Comparison of ENCODE assay signal across 8 mouse cellular contexts in the genomic region with DNA sequence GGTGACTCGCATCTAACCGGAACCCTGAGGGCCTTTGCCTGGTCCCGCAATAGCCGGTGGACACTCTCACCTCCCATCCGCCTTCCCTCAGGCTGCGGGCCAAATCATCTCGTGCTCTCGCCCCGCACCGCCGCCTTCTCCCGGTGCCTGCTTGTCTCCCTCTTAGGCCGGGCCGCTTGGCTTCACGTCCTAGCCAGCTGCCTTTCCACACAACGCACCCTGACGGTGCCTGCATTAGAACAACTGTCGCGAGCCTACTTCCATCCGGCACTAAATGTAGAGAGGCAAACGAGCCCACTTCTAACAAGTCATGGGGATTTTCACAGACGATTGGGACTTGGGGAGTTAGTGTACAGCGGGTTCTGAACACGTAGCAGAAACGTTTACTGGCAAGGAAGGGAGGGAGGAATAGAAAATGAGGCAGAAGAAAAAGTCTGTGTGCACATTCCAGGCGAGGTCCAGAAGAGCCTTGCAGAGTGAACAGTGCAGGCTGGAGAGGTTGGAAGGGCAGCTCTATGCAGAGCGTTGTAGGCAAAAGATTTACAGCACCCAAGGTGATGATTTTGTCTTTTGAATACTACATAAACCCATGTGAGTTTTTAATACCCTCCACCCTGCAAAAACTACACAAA. TPM values are rescaled to one million over a fixed set of nuclear protein-coding genes. Genes with fewer than 3 reads are reported as not detected.
DNase-seq lines count a peak whose midpoint lies in the region; ATAC-seq and TF ChIP-seq lines count a peak whose summit lies in the region.

No protein-coding gene starts in this region.

- H3K27ac ChIP-seq in gastrocnemius, adult 2 months = peak overlapping the region; percentile 95
- H3K27ac ChIP-seq in forebrain, embryonic 10.5 days = peak overlapping the region; percentile 99
- peak overlapping the region; percentile 81 for H3K27ac ChIP-seq in liver, embryonic 13.5 days

- 1% methylated on average over 27 of the region's 27 CpGs for WGBS in forebrain, embryonic 10.5 days
- WGBS in liver, embryonic 13.5 days (ENCODE audit: insufficient replicate concordance) = 2% methylated on average over 27 of the region's 27 CpGs

- H3K36me3 ChIP-seq in forebrain, embryonic 10.5 days (replicated peaks) = peaks cover 22% of the 10 kb centered on the region
- peaks cover 11% of the 10 kb centered on the region for H3K36me3 ChIP-seq in liver, embryonic 13.5 days

- no peaks in the 10 kb centered on the region for H3K9me3 ChIP-seq in forebrain, embryonic 10.5 days
- no peaks in the 10 kb centered on the region for H3K9me3 ChIP-seq in liver, embryonic 13.5 days (replicated peaks)

- peak; percentile 15 for ATAC-seq in CD4-positive, CD25-positive, alpha-beta regulatory T cell, adult 4 months
- peak; percentile 59 for ATAC-seq in liver, embryonic 13.5 days (ENCODE audit: low read depth)

- peak overlapping the region; percentile 93 for H3K4me2 ChIP-seq in liver, embryonic 13.5 days

- DNase-seq in gastrocnemius, adult 2 months = no peak
- DNase-seq in gastrocnemius, postnatal 4 days (ENCODE audit: low spot score in 2 of 2) = no peak
- no peak for DNase-seq in forebrain, embryonic 10.5 days (ENCODE audit: extremely low spot score, low spot score)
- no peak for DNase-seq in liver, embryonic 13.5 days
- DNase-seq in adrenal gland, postnatal 25 days = no peak
- DNase-seq in ovary, postnatal 14 days (ENCODE audit: low spot score) = no peak
- DNase-seq in urinary bladder, postnatal 14 days (ENCODE audit: low spot score) = no peak

- peaks cover 37% of the 10 kb centered on the region for H3K4me1 ChIP-seq in forebrain, embryonic 10.5 days
- peaks cover 44% of the 10 kb centered on the region for H3K4me1 ChIP-seq in liver, embryonic 13.5 days (replicated peaks)

- peak overlapping the region; percentile 87 for H3K9ac ChIP-seq in liver, embryonic 13.5 days

- peak overlapping the region; percentile 83 for H3K4me3 ChIP-seq in gastrocnemius, adult 2 months
- peak overlapping the region; percentile 85 for H3K4me3 ChIP-seq in forebrain, embryonic 10.5 days
- peak overlapping the region; percentile 72 for H3K4me3 ChIP-seq in liver, embryonic 13.5 days (replicated peaks)

- H3K27me3 ChIP-seq in forebrain, embryonic 10.5 days (ENCODE audit: poor library complexity, severe bottlenecking) = peaks cover 5% of the 10 kb centered on the region; the same call in 1 of the 2 replicates
- no peaks in the 10 kb centered on the region for H3K27me3 ChIP-seq in liver, embryonic 13.5 days

- TF ChIP-seq CTCF in gastrocnemius, adult 2 months (IDR thresholded peaks at IDR 0.05) = 0 out of 2 replicates have a peak, but pooled peaks have one; percentile 1

- intact Hi-C loops in gastrocnemius, adult 2 months (cut with DNase I) = no loop called here

RNA-seq across cellular contexts. Expression of gene Ctps, which starts 0.5 kb away (rescaled TPM):
- total RNA-seq in gastrocnemius, adult 2 months (2021) = 10 to 100 TPM; 13.1 to 14.4 TPM
- total RNA-seq in gastrocnemius, postnatal 4 days (2021) = 10 to 100 TPM; 33.4 to 35.3 TPM
- 10 to 100 TPM; 14.7 to 19.5 TPM for polyA plus RNA-seq in CD4-positive, CD25-positive, alpha-beta regulatory T cell, adult 4 months (2017; shearing (Covaris generic))
- polyA plus RNA-seq in forebrain, embryonic 10.5 days (2016; fragmentation: Nextera tagmentation; extraction: Ambion mirVana) = 152 and 158 TPM in 2 replicates
- 50.2 and 58.5 TPM in 2 replicates for polyA plus RNA-seq in liver, embryonic 13.5 days (2015; fragmentation: Nextera tagmentation; extraction: Ambion mirVana)
- total RNA-seq in adrenal gland, postnatal 25 days (2021) = 30.5 and 41.3 TPM in 2 replicates

RNA-seq across cellular contexts. Expression of gene Gm8439, which starts 18.0 kb away (rescaled TPM):
- total RNA-seq in gastrocnemius, adult 2 months (2021) = not detected
- total RNA-seq in gastrocnemius, postnatal 4 days (2021) = not detected
- under 1 TPM in 1 of 2 experiments, not detected in 1; 0.83 TPM for polyA plus RNA-seq in CD4-positive, CD25-positive, alpha-beta regulatory T cell, adult 4 months (2017; shearing (Covaris generic))
- polyA plus RNA-seq in forebrain, embryonic 10.5 days (2016; fragmentation: Nextera tagmentation; extraction: Ambion mirVana) = not detected in 2 replicates
- not detected in 2 replicates for polyA plus RNA-seq in liver, embryonic 13.5 days (2015; fragmentation: Nextera tagmentation; extraction: Ambion mirVana)
- total RNA-seq in adrenal gland, postnatal 25 days (2021) = not detected in 2 replicates

RNA-seq across cellular contexts. Expression of gene Slfnl1, which starts 38.5 kb away (rescaled TPM):
- under 1 TPM in 1 of 2 experiments, not detected in 1; 0.42 TPM for total RNA-seq in gastrocnemius, adult 2 months (2021)
- under 1 TPM; 0.23 to 0.25 TPM for total RNA-seq in gastrocnemius, postnatal 4 days (2021)
- polyA plus RNA-seq in CD4-positive, CD25-positive, alpha-beta regulatory T cell, adult 4 months (2017; shearing (Covaris generic)) = not detected
- not detected in 2 replicates for polyA plus RNA-seq in forebrain, embryonic 10.5 days (2016; fragmentation: Nextera tagmentation; extraction: Ambion mirVana)
- polyA plus RNA-seq in liver, embryonic 13.5 days (2015; fragmentation: Nextera tagmentation; extraction: Ambion mirVana) = not detected in 2 replicates
- total RNA-seq in adrenal gland, postnatal 25 days (2021) = 0.39 TPM in 1 of 2 replicates, not detected in the other
